ENCODE assay signal across 9 mouse cellular contexts in genomic region chr9:108753326-108753725, GRCm38 (mm10). TPM values are rescaled to one million over a fixed set of nuclear protein-coding genes. Genes with fewer than 3 reads are reported as not detected.
DNase-seq lines count a peak whose midpoint lies in the region; ATAC-seq and TF ChIP-seq lines count a peak whose summit lies in the region.
"Had no signal": no experiment of that assay in that cellular context is flagged by ENCODE, and none has a peak within 500 bp of the region (broad histone marks: within the 10 kb centered on the region; RNA-seq: fewer than 3 reads in every experiment).

No protein-coding gene starts in this region.

- DNase-seq in forebrain, embryonic 11.5 days (ENCODE audit: low spot score): peak; percentile 70
- peak; percentile 40 for DNase-seq in c-Kit-positive CD71-positive TER-119-positive erythroid progenitor cells, embryonic 14.5 days (ENCODE audit: low spot score)
- peak; percentile 54 to 56 for DNase-seq in frontal cortex, postnatal 14 days (ENCODE audit: low spot score in 2 of 2)
- peak; percentile 68 for DNase-seq in layer of hippocampus, adult 11-12 months (ENCODE audit: low spot score)
- peak; percentile 76 for DNase-seq in lung, postnatal 10 days
- peak; percentile 28 to 49 for DNase-seq in spleen, postnatal 10 days (ENCODE audit: low spot score in 2 of 2)

- H3K4me2 ChIP-seq in forebrain, embryonic 11.5 days (ENCODE audit: low read depth, low read length, severe bottlenecking): no peak overlapping the region
- no peak overlapping the region for H3K4me2 ChIP-seq in forebrain, embryonic 15.5 days (replicated peaks)

- 72% methylated on average over 9 of the region's 9 CpGs for WGBS in forebrain, embryonic 11.5 days
- 62% methylated on average over 9 of the region's 9 CpGs for WGBS in forebrain, embryonic 15.5 days

- H3K27me3 ChIP-seq in forebrain, embryonic 11.5 days (ENCODE audit: control insufficient read depth, insufficient read depth, low read length): no peaks in the 10 kb centered on the region
- H3K27me3 ChIP-seq in forebrain, embryonic 15.5 days: no peaks in the 10 kb centered on the region
- H3K27me3 ChIP-seq in ES-Bruce4 (ENCODE audit: control insufficient read depth, insufficient read depth, low read length, poor library complexity, severe bottlenecking): no peaks in the 10 kb centered on the region

- H3K9me3 ChIP-seq in forebrain, embryonic 11.5 days (ENCODE audit: control insufficient read depth, low read length): no peaks in the 10 kb centered on the region
- no peaks in the 10 kb centered on the region for H3K9me3 ChIP-seq in forebrain, embryonic 15.5 days
- no peaks in the 10 kb centered on the region for H3K9me3 ChIP-seq in ES-Bruce4 (replicated peaks; ENCODE audit: control insufficient read depth, insufficient read depth, low read length, poor library complexity, severe bottlenecking)

- peak; percentile 58; the same call in 1 of the 2 replicates for TF ChIP-seq EP300 in ES-Bruce4 (IDR thresholded peaks at IDR 0.05; ENCODE audit: insufficient read depth, low read depth, low read length)

- peak; percentile 88 for TF ChIP-seq CTCF in ES-Bruce4 (IDR thresholded peaks at IDR 0.05; ENCODE audit: low read depth, low read length)

- H3K9ac ChIP-seq in forebrain, embryonic 11.5 days (ENCODE audit: low read length): no peak overlapping the region
- no peak overlapping the region for H3K9ac ChIP-seq in forebrain, embryonic 15.5 days (replicated peaks)
- H3K9ac ChIP-seq in ES-Bruce4 (ENCODE audit: low read depth, poor library complexity, severe bottlenecking): no peak overlapping the region

- H3K4me3 ChIP-seq in forebrain, embryonic 11.5 days (ENCODE audit: low read depth, low read length): no peak overlapping the region
- H3K4me3 ChIP-seq in forebrain, embryonic 15.5 days: no peak overlapping the region
- H3K4me3 ChIP-seq in ES-Bruce4 (ENCODE audit: low read depth, low read length): no peak overlapping the region

- no peak for ATAC-seq in forebrain, embryonic 11.5 days (replicated peaks; ENCODE audit: low FRiP score)
- no peak for ATAC-seq in forebrain, embryonic 15.5 days (replicated peaks)

- no peak overlapping the region for H3K27ac ChIP-seq in forebrain, embryonic 11.5 days (ENCODE audit: low read depth, low read length)
- H3K27ac ChIP-seq in forebrain, embryonic 15.5 days (replicated peaks): no peak overlapping the region
- H3K27ac ChIP-seq in ES-Bruce4 (ENCODE audit: insufficient read depth, low read length): peak overlapping the region; percentile 83
- H3K27ac ChIP-seq: macrophage had no signal

- TF ChIP-seq POLR2A in ES-Bruce4 (IDR thresholded peaks at IDR 0.05; ENCODE audit: insufficient read depth, low read length): no peak

- no peaks in the 10 kb centered on the region; the same call in 1 of the 2 replicates for H3K36me3 ChIP-seq in forebrain, embryonic 11.5 days (ENCODE audit: control insufficient read depth, insufficient read depth, low read length)
- peaks cover 11% of the 10 kb centered on the region for H3K36me3 ChIP-seq in forebrain, embryonic 15.5 days
- H3K36me3 ChIP-seq in ES-Bruce4 (ENCODE audit: control insufficient read depth, insufficient read depth, low read length, poor library complexity, severe bottlenecking): no peaks in the 10 kb centered on the region

- H3K4me1 ChIP-seq in forebrain, embryonic 11.5 days (replicated peaks; ENCODE audit: control insufficient read depth, insufficient read depth, low read length): no peaks in the 10 kb centered on the region
- no peaks in the 10 kb centered on the region for H3K4me1 ChIP-seq in forebrain, embryonic 15.5 days
- peaks cover 3% of the 10 kb centered on the region for H3K4me1 ChIP-seq in ES-Bruce4 (ENCODE audit: control insufficient read depth, insufficient read depth, low read length)

RNA-seq across cellular contexts. Expression of gene Ip6k2, which starts 30.3 kb away (rescaled TPM):
- 96.6 and 108 TPM in 2 replicates for polyA plus RNA-seq in forebrain, embryonic 11.5 days (2014; fragmentation: Nextera tagmentation; extraction: Ambion mirVana)
- 206 and 208 TPM in 2 replicates for polyA plus RNA-seq in forebrain, embryonic 15.5 days (2015; fragmentation: Nextera tagmentation; extraction: Ambion mirVana)
- 37.4 and 39.5 TPM in 2 replicates for polyA plus RNA-seq in ES-Bruce4 (2011; ENCODE audit: insufficient read depth, insufficient read length, low read depth, missing spikeins)

RNA-seq across cellular contexts. Expression of gene Nckipsd, which starts 54.8 kb away (rescaled TPM):
- polyA plus RNA-seq in forebrain, embryonic 11.5 days (2014; fragmentation: Nextera tagmentation; extraction: Ambion mirVana): 14.4 and 22.0 TPM in 2 replicates
- polyA plus RNA-seq in forebrain, embryonic 15.5 days (2015; fragmentation: Nextera tagmentation; extraction: Ambion mirVana): 21.1 and 21.2 TPM in 2 replicates
- 10.3 and 11.8 TPM in 2 replicates for polyA plus RNA-seq in ES-Bruce4 (2011; ENCODE audit: insufficient read depth, insufficient read length, low read depth, missing spikeins)
